Mouse (Mus musculus) liver, embryonic 16.5 days (tissue): Measurements from ENCODE around the gene Dnlz. TPM values are rescaled to one million over a fixed set of nuclear protein-coding genes. Genes with fewer than 3 reads are reported as not detected.

Source experiments
- ATAC-seq: fragments of 200-750 bp; cut with Nextera tagmentation; 2 replicates; pipeline ENCODE4 v1.8.0; 2017; ENCODE audit warnings: low read depth, mild to moderate bottlenecking, moderate number of reproducible peaks, moderate library complexity
- H3K27ac ChIP-seq: fragments of 300-500 bp; sonication (generic); 2 replicates; pipeline ENCODE4 v1.5.1; 2014; ENCODE audit warnings: mild to moderate bottlenecking, low read length
- H3K27me3 ChIP-seq: fragments of 300-500 bp; sonication (generic); 2 replicates; pipeline ENCODE4 v1.6.1; 2014; ENCODE audit warnings: low read depth, low read length, mixed read lengths; ENCODE audit not compliant: control insufficient read depth, insufficient read depth
- H3K36me3 ChIP-seq: fragments of 300-500 bp; sonication (generic); 2 replicates; pipeline ENCODE4 v1.6.1; 2014; ENCODE audit warnings: mild to moderate bottlenecking; ENCODE audit not compliant: control insufficient read depth, insufficient read depth
- H3K4me1 ChIP-seq: fragments of 300-500 bp; sonication (generic); 2 replicates; pipeline ENCODE4 v1.6.1; 2014; ENCODE audit warnings: low read depth, low read length, mixed read lengths; ENCODE audit not compliant: control insufficient read depth
- H3K4me2 ChIP-seq: fragments of 300-500 bp; sonication (generic); 2 replicates; pipeline ENCODE4 v1.6.1; 2014; ENCODE audit warnings: low read depth, low read length, mixed read lengths
- H3K4me3 ChIP-seq: fragments of 300-500 bp; sonication (generic); 2 replicates; pipeline ENCODE4 v1.5.1; 2014; ENCODE audit warnings: low read depth, mild to moderate bottlenecking, low read length
- H3K9ac ChIP-seq: fragments of 300-500 bp; sonication (generic); 2 replicates; pipeline ENCODE4 v1.6.1; 2014; ENCODE audit warnings: low read depth, low read length
- H3K9me3 ChIP-seq: fragments of 300-500 bp; sonication (generic); replicated peaks from 2 replicates; pipeline ENCODE4 v1.6.1; 2016; ENCODE audit warnings: low read length; ENCODE audit not compliant: control insufficient read depth
- WGBS: fragments of 180-500 bp; shearing (Covaris S2); extraction: QIAGEN DNeasy Blood & Tissue Kit; methylation state at CpG from one replicate; pipeline ENCODE4 v1.1.7; 2014; ENCODE audit not compliant: insufficient replicate concordance; 5-methylcytosine and 5-hydroxymethylcytosine counted together
- polyA plus RNA-seq: library from polyadenylated mRNA; unstranded; fragments of >200 nt; fragmentation: Nextera tagmentation; extraction: Ambion mirVana; gene quantifications from 2 replicates; pipeline ENCODE4 v1.2.1, GENCODE M21; 2015

Gene Dnlz
- polyA plus RNA-seq, 1 experiment from 2014 or later, result 8.0 TPM

GRCm38 (mm10) chr2:26319519-26320244 is 32.2 kb downstream of the Dnlz start:
- WGBS, result 69% methylated on average over 13 of the region's 13 CpGs
- peaks cover 4% of the 10 kb centered on the region for H3K4me1 ChIP-seq
- H3K4me2 ChIP-seq, result no peak overlapping the region
- H3K9ac ChIP-seq, result no peak overlapping the region
- H3K36me3 ChIP-seq, result no peaks in the 10 kb centered on the region
- no peak overlapping the region for H3K27ac ChIP-seq
- no peaks in the 10 kb centered on the region for H3K9me3 ChIP-seq
- H3K27me3 ChIP-seq, result peaks cover 14% of the 10 kb centered on the region; the same call in 1 of the 2 replicates
- no peak overlapping the region for H3K4me3 ChIP-seq
- no peak for ATAC-seq

DNA sequence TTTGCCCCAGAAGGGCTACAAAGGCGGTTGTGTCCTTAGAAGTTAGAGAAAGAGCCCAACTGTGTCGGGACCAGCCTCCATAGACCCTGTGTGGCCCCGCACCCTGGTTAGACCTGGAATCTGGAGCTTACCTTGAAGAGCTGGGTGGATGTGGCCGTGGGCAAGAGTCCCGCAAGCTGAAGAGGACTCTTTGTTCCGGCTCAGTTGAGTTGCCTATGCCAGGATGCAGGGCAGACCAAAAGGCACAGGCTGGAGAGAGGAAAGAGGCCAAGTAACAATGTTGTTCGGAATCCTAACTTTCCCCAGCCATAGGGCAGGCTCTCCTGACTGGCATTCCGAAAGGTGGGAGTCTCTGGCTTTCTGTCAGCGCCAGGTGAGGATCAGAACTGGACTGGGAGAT is 32.8 kb downstream of the Dnlz start:
- 69% methylated on average over 9 of the region's 9 CpGs for WGBS
- no peaks in the 10 kb centered on the region for H3K9me3 ChIP-seq
- no peak overlapping the region for H3K27ac ChIP-seq
- peaks cover 4% of the 10 kb centered on the region for H3K4me1 ChIP-seq
- no peaks in the 10 kb centered on the region for H3K36me3 ChIP-seq
- H3K4me3 ChIP-seq, result no peak overlapping the region
- no peak overlapping the region for H3K9ac ChIP-seq
- H3K27me3 ChIP-seq, result peaks cover 14% of the 10 kb centered on the region; the same call in 1 of the 2 replicates
- no peak for ATAC-seq
- H3K4me2 ChIP-seq, result no peak overlapping the region

- H3K9me3 ChIP-seq, result no peaks in the 10 kb centered on the region
- no peak overlapping the region for H3K4me3 ChIP-seq
- no peak overlapping the region for H3K9ac ChIP-seq
- no peak overlapping the region for H3K4me2 ChIP-seq
- peaks cover 4% of the 10 kb centered on the region for H3K4me1 ChIP-seq
- no peaks in the 10 kb centered on the region for H3K36me3 ChIP-seq
- no peak for ATAC-seq
- peaks cover 14% of the 10 kb centered on the region; the same call in 1 of the 2 replicates for H3K27me3 ChIP-seq
- WGBS, result 51% methylated on average over 3 of the region's 3 CpGs
- H3K27ac ChIP-seq, result no peak overlapping the region
Observed at GRCm38 (mm10) chr2:26317991-26318672, 33.8 kb downstream of the Dnlz start.

- H3K27me3 ChIP-seq, result peaks cover 14% of the 10 kb centered on the region; the same call in 1 of the 2 replicates
- peaks cover 4% of the 10 kb centered on the region for H3K4me1 ChIP-seq
- no peak overlapping the region for H3K4me2 ChIP-seq
- H3K9me3 ChIP-seq, result no peaks in the 10 kb centered on the region
- no peak for ATAC-seq
- 48% methylated on average over 3 of the region's 3 CpGs for WGBS
- no peak overlapping the region for H3K9ac ChIP-seq
- no peak overlapping the region for H3K27ac ChIP-seq
- no peaks in the 10 kb centered on the region for H3K36me3 ChIP-seq
- H3K4me3 ChIP-seq, result no peak overlapping the region
Observed at GRCm38 (mm10) chr2:26317371-26317770, 34.5 kb downstream of the Dnlz start.

DNA sequence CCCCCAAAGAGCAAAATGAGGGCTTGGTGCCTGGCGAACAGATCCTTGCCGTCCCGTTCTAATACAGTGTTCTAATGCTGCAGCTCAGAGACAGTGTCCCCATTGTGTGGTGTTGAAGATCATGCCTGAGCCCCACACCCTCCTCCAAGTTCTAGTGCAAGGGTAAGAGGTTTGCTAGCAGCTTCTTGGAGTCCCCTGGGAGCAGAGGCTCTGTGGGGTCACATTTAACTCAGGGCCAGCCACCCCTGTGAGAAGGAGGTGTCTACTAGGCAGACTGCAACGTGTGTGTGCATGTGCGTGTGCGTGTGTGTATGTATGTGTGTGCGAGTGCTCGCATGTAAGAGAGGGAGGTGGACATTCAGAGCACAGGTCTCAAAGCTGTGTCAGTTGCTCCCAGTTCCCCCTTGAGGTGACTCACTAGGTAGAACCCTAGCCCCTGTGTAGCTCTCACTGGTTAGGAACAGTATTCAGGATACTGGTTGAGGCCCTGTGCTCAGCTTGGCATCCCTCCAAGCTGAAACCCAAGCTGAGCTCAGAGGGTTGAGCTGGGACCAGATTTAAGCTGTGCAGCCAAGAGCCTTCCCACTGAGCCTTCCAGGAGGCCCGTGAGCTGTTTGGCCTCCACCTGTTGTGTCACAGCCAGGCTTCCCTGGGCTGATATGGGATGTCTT is 35.2 kb downstream of the Dnlz start:
- peaks cover 14% of the 10 kb centered on the region; the same call in 1 of the 2 replicates for H3K27me3 ChIP-seq
- H3K4me3 ChIP-seq, result no peak overlapping the region
- H3K27ac ChIP-seq, result no peak overlapping the region
- H3K9me3 ChIP-seq, result no peaks in the 10 kb centered on the region
- peaks cover 4% of the 10 kb centered on the region for H3K4me1 ChIP-seq
- WGBS, result 69% methylated on average over 9 of the region's 9 CpGs
- no peak for ATAC-seq
- no peak overlapping the region for H3K9ac ChIP-seq
- H3K4me2 ChIP-seq, result peak overlapping the region; percentile 82; the same call in 1 of the 2 replicates
- H3K36me3 ChIP-seq, result no peaks in the 10 kb centered on the region

- peak; percentile 45; the same call in 1 of the 2 replicates for ATAC-seq
- Histone ChIP-seq H3K9me3 (no peaks in the 10 kb centered on the region), H3K4me3 (peak overlapping the region; percentile 67), H3K4me2 (peak overlapping the region; percentile 82), H3K36me3 (no peaks in the 10 kb centered on the region), H3K27ac (0 out of 2 replicates have a peak overlapping the region, but pooled peaks have one; percentile 33), H3K4me1 (peaks cover 4% of the 10 kb centered on the region), H3K27me3 (peaks cover 14% of the 10 kb centered on the region; the same call in 1 of the 2 replicates), H3K9ac (peak overlapping the region; percentile 64)
- WGBS, result 5% methylated on average over 11 of the region's 11 CpGs
Observed at GRCm38 (mm10) chr2:26315925-26316311, 36.0 kb downstream of the Dnlz start.

DNA sequence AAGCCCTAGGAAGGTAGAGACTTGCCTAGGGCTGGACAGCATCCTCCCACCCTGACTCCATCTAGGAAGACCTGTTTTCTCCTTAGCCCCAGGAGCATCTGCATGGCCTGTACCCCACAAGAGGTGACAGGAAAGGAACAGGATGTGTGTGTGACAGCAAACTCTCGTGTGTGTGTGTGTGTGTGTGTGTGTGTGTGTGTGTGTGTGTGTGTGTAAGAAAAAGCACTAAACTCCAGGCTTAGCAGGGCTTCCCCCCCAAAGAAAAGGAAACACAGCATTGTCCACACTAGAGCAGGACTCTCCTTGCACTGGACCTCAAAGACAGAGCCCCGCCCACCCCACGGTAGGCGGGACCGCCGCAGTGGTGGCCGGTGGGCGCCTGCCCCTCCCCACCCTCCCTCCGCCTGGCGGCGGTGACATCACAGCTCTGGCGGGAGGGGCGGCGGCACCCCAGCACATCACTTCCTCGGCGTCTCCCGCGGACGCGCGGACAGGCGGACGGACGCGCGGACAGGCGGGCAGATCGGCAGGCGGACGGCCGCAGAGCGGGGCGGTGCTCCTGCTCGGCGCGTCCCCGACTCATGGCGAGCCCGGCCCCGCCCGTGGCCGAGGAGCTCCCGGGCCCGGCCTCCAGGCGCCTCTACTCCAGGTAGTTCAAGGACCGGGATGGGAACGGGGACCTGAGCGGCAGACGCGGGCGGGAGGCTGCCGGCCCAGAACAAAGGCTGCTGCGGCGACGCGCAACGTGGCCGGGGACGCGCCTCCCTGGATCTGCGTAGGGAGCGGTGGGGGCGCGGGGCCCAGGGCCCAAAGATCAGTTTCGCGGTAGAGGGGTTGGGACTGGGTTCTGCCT is 36.6 kb downstream of the Dnlz start, which contains the start of gene Gpsm1:
Gpsm1 (plus strand) TSS at position 444 of the 853 bp plus-strand sequence.
- H3K27me3 ChIP-seq, result peaks cover 14% of the 10 kb centered on the region; the same call in 1 of the 2 replicates
- H3K36me3 ChIP-seq, result no peaks in the 10 kb centered on the region
- H3K9me3 ChIP-seq, result no peaks in the 10 kb centered on the region
- under 1% methylated on average over 63 of the region's 66 CpGs for WGBS
- H3K4me1 ChIP-seq, result peaks cover 4% of the 10 kb centered on the region
- ATAC-seq, result peak; percentile 52
- peak within 1 kb of the TSS; percentile 64 for H3K9ac ChIP-seq
- peak within 1 kb of the TSS; percentile 67 for H3K4me3 ChIP-seq
- H3K27ac ChIP-seq, result peak within 1 kb of the TSS; percentile 33; the same call in 1 of the 2 replicates
- H3K4me2 ChIP-seq, result peak within 1 kb of the TSS; percentile 82
